Mouse (Mus musculus): ENCODE measurements at regions not wholly inside any gene's neighbourhood (a gene's known extent, or its start where the extent isn't known, plus 50 kb on each side); places are given as distances from the start of the nearest gene placed in this dataset.

- no peak for DNase-seq
These were observed 220.7 kb upstream of the Pou3f3 start for GRCm38 (mm10) chr1:42474831-42475230.

GRCm38 (mm10) chr1:42475629-42476028 is 219.9 kb upstream of the Pou3f3 start:
- DNase-seq: no peak

- DNase-seq: no peak
These were observed 215.1 kb upstream of the Pou3f3 start for GRCm38 (mm10) chr1:42480348-42480920.

- DNase-seq: no peak
These were observed 206.0 kb upstream of the Pou3f3 start for GRCm38 (mm10) chr1:42489563-42489962.

GRCm38 (mm10) chr1:42490856-42491643 is 204.5 kb upstream of the Pou3f3 start:
- no peak for DNase-seq

- DNase-seq: no peak
These were observed 203.8 kb upstream of the Pou3f3 start for GRCm38 (mm10) chr1:42491644-42492277.

GRCm38 (mm10) chr1:42496022-42496421 is 199.5 kb upstream of the Pou3f3 start:
- no peak for DNase-seq

GRCm38 (mm10) chr1:42496433-42496832 is 199.1 kb upstream of the Pou3f3 start:
- DNase-seq: no peak

GRCm38 (mm10) chr1:42498901-42499300 is 196.7 kb upstream of the Pou3f3 start:
- no peak for DNase-seq

GRCm38 (mm10) chr1:42504491-42504890 is 191.1 kb upstream of the Pou3f3 start:
- no peak for DNase-seq

GRCm38 (mm10) chr1:42505048-42505729 is 190.4 kb upstream of the Pou3f3 start:
- DNase-seq: no peak

- DNase-seq: no peak
These were observed 181.2 kb upstream of the Pou3f3 start for GRCm38 (mm10) chr1:42514417-42514816.

- no peak for DNase-seq
These were observed 171.2 kb upstream of the Pou3f3 start for GRCm38 (mm10) chr1:42524401-42524800.

GRCm38 (mm10) chr1:42527746-42528476 is 167.7 kb upstream of the Pou3f3 start:
- DNase-seq: no peak

- DNase-seq: no peak
These were observed 162.7 kb upstream of the Pou3f3 start for GRCm38 (mm10) chr1:42532908-42533307.

GRCm38 (mm10) chr1:42539066-42539539 is 156.5 kb upstream of the Pou3f3 start:
- DNase-seq: no peak

GRCm38 (mm10) chr1:42539541-42540520 is 155.7 kb upstream of the Pou3f3 start:
- DNase-seq: no peak

- no peak for DNase-seq
These were observed 153.6 kb upstream of the Pou3f3 start for GRCm38 (mm10) chr1:42541991-42542390.

GRCm38 (mm10) chr1:42542846-42543549 is 152.6 kb upstream of the Pou3f3 start:
- DNase-seq: no peak

GRCm38 (mm10) chr1:42546879-42547278 is 148.7 kb upstream of the Pou3f3 start:
- no peak for DNase-seq

- no peak for DNase-seq
These were observed 138.3 kb upstream of the Pou3f3 start for GRCm38 (mm10) chr1:42557301-42557700.

All from lung, postnatal 10 days (tissue).